Mouse (Mus musculus) G1E (cell line): ENCODE results near the gene Pde10a.

Experiments
- CTCF ChIP-seq: IDR thresholded peaks from 2 replicates; pipeline ENCODE4 v1.5.1; 2012; ENCODE audit warnings: low read depth, low read length, inconsistent platforms, mixed read lengths
- GATA1 ChIP-seq: IDR thresholded peaks from 2 replicates; pipeline ENCODE4 v1.6.1; 2012; ENCODE audit warnings: borderline replicate concordance, low read length, inconsistent platforms, mixed read lengths
- GATA2 ChIP-seq: IDR thresholded peaks from 2 replicates; pipeline ENCODE4 v1.6.1; 2012; ENCODE audit warnings: low read depth, low read length, inconsistent platforms, borderline replicate concordance
- TAL1 ChIP-seq: conservative IDR thresholded peaks from 2 replicates; pipeline ENCODE4 v1.6.1; 2012; ENCODE audit warnings: low read depth, low read length, inconsistent platforms, mixed read lengths

GRCm38 (mm10) chr17:8498655-8499054, 26.5 kb upstream of the Pde10a start:
- TF ChIP-seq CTCF (no peak), GATA2 (no peak), GATA1 (no peak), TAL1 (no peak)
